Mouse (Mus musculus) heart, embryonic 14.5 days (tissue): ENCODE results near the gene Btbd2. TPM values are rescaled to one million over a fixed set of nuclear protein-coding genes. Genes with fewer than 3 reads are reported as not detected.

ENCODE experiments used
- ATAC-seq: fragments of 200-750 bp; cut with Nextera tagmentation; 2 replicates; pipeline ENCODE4 v1.8.0; 2017; ENCODE audit warnings: low read depth, moderate TSS enrichment; ENCODE audit not compliant: insufficient number of reproducible peaks, insufficient read depth, low FRiP score
- H3K27ac ChIP-seq, 2 experiments: fragments of 200-500 bp in 1 of 2; fragments of 300-500 bp in 1 of 2; sonication (generic) in 1 of 2; replicated peaks in 1 of 2; 2 replicates each; pipeline ENCODE4 v1.5.1; 2012 to 2014; ENCODE audit warnings: low read depth in 2 of 2, low read length in 2 of 2, control low read depth in 1 of 2, mild to moderate bottlenecking in 1 of 2, mixed read lengths in 1 of 2; ENCODE audit not compliant: control insufficient read depth in 1 of 2, insufficient read depth in 1 of 2
- H3K27me3 ChIP-seq: fragments of 300-500 bp; sonication (generic); 2 replicates; pipeline ENCODE4 v1.6.1; 2014; ENCODE audit warnings: mild to moderate bottlenecking, low read length, control low read depth; ENCODE audit not compliant: control insufficient read depth, insufficient read depth
- H3K36me3 ChIP-seq: fragments of 300-500 bp; sonication (generic); 2 replicates; pipeline ENCODE4 v1.6.1; 2014; ENCODE audit warnings: mild to moderate bottlenecking, control low read depth, low read length, mixed read lengths; ENCODE audit not compliant: control insufficient read depth, insufficient read depth
- H3K4me1 ChIP-seq, 2 experiments: fragments of 200-500 bp in 1 of 2; fragments of 300-500 bp in 1 of 2; sonication (generic) in 1 of 2; 2 replicates each; pipeline ENCODE4 v1.6.1; 2012 to 2014; ENCODE audit warnings: low read length in 2 of 2, control low read depth in 1 of 2, mixed read lengths in 1 of 2; ENCODE audit not compliant: control insufficient read depth in 2 of 2, insufficient read depth in 2 of 2
- H3K4me2 ChIP-seq: fragments of 300-500 bp; sonication (generic); 2 replicates; pipeline ENCODE4 v1.6.1; 2014; ENCODE audit warnings: mild to moderate bottlenecking, low read length
- H3K4me3 ChIP-seq, 2 experiments: fragments of 200-500 bp in 1 of 2; fragments of 300-500 bp in 1 of 2; sonication (generic) in 1 of 2; 2 replicates each; pipeline ENCODE4 v1.5.1; 2012 to 2014; ENCODE audit warnings: low read length in 2 of 2, mild to moderate bottlenecking in 2 of 2, control low read depth in 1 of 2, low read depth in 1 of 2, moderate library complexity in 1 of 2; ENCODE audit not compliant: control insufficient read depth in 1 of 2, insufficient read depth in 1 of 2
- H3K9ac ChIP-seq: fragments of 300-500 bp; sonication (generic); 2 replicates; pipeline ENCODE4 v1.6.1; 2014; ENCODE audit warnings: mild to moderate bottlenecking, low read length
- H3K9me3 ChIP-seq: fragments of 300-500 bp; sonication (generic); 2 replicates; pipeline ENCODE4 v1.6.1; 2016; ENCODE audit warnings: low read length, control low read depth; ENCODE audit not compliant: control insufficient read depth
- WGBS: fragments of 180-500 bp; shearing (Covaris S2); extraction: QIAGEN DNeasy Blood & Tissue Kit; methylation state at CpG from one replicate; pipeline ENCODE4 v1.1.7; 2014; 5-methylcytosine and 5-hydroxymethylcytosine counted together
- polyA plus RNA-seq: library from polyadenylated mRNA; unstranded; fragments of >200 nt; fragmentation: Nextera tagmentation; extraction: Ambion mirVana; gene quantifications from 2 replicates; pipeline ENCODE4 v1.2.1, GENCODE M21; 2014

Gene Btbd2
- polyA plus RNA-seq, 1 experiment from 2014 or later = 53.8 TPM

DNA sequence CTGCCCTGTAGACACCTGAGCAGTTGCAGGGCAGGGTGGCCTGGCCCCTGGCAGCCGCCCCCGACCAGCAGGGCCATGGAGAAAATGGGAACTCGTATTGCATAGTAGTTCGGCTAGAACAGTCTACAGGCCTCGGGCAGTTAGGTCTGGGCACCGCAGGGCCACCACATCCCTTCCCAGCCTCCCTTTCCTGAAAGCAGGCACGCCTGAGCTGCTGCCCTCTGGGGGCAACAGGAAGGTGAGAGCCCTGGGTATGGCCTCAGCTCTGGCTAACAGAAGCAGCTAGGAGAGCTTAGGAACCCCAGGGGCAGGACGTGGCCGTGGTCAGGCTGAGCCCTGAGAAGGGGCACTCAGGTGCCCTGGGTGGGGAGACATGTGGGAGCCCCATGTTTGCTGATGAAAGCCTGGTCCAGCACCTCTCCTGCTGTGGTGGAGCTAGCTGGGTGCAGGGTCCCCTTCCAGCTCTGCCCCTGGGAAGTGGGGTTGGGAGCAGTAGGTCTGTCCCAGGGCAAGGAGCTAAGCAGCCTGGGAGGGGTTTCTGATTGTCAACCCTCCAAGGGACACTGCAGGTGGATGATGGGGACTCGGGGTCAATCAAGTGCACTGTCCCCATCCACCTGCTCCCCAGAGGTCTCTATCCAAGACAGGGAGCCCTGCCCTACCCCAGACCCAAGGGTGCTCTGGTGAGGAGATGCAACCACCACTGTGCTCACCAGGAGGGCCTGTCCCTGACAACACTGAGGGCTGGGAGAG, 9.3 kb upstream of the Btbd2 start:
- 72% methylated on average over 10 of the region's 10 CpGs for WGBS
- peak overlapping the region in 1 of 2 experiments; percentile 91; a peak in 2 of 4 replicates for H3K27ac ChIP-seq
- H3K9me3 ChIP-seq = no peaks in the 10 kb centered on the region
- peaks cover 22 to 45% of the 10 kb centered on the region in 2 experiments for H3K4me1 ChIP-seq
- no peak for ATAC-seq
- peaks cover 58% of the 10 kb centered on the region for H3K36me3 ChIP-seq
- H3K4me2 ChIP-seq = no peak overlapping the region
- no peaks in the 10 kb centered on the region for H3K27me3 ChIP-seq
- H3K9ac ChIP-seq = 0 out of 2 replicates have a peak overlapping the region, but pooled peaks have one; percentile 70
- H3K4me3 ChIP-seq = no peak overlapping the region

DNA sequence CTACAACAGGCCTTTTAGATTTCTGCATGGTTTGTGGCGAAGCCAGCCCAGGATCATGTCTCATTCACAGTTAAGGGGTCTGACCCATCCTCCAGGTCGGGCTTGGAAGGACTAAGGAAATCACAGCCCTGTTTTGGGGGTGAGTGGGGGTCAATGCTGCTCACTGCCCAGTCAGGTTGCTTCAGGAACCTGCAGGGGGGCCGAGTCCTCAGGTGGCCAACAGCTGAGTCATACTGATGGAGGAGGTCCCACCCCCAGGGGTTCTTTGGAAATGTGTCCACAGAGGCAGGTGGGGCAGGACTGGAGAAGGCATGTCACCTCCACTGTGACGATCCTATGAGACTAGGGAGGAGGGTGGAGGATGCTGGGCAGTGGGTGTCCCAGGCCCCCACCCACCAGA, 8.6 kb upstream of the Btbd2 start:
- no peaks in the 10 kb centered on the region for H3K27me3 ChIP-seq
- H3K27ac ChIP-seq = peak overlapping the region in 1 of 2 experiments; percentile 91; a peak in 2 of 4 replicates
- peaks cover 51% of the 10 kb centered on the region for H3K36me3 ChIP-seq
- 52% methylated on average over 4 of the region's 4 CpGs for WGBS
- peak overlapping the region; percentile 70; the same call in 1 of the 2 replicates for H3K9ac ChIP-seq
- no peaks in the 10 kb centered on the region for H3K9me3 ChIP-seq
- no peak overlapping the region for H3K4me3 ChIP-seq
- peak overlapping the region; percentile 60 for H3K4me2 ChIP-seq
- ATAC-seq = no peak
- H3K4me1 ChIP-seq = peaks cover 22 to 43% of the 10 kb centered on the region in 2 experiments

GRCm38 (mm10) chr10:80665016-80665380, 8.1 kb upstream of the Btbd2 start:
- Histone ChIP-seq H3K4me1 (peaks cover 22 to 39% of the 10 kb centered on the region in 2 experiments), H3K27me3 (no peaks in the 10 kb centered on the region), H3K4me3 (peak overlapping the region in 1 of 2 experiments; percentile 9; a peak in 1 of 4 replicates), H3K27ac (peak overlapping the region; percentile 85 to 91), H3K9me3 (no peaks in the 10 kb centered on the region), H3K4me2 (peak overlapping the region; percentile 60), H3K36me3 (peaks cover 46% of the 10 kb centered on the region), H3K9ac (peak overlapping the region; percentile 70)
- ATAC-seq = peak; percentile 58
- 6% methylated on average over 10 of the region's 10 CpGs for WGBS

DNA sequence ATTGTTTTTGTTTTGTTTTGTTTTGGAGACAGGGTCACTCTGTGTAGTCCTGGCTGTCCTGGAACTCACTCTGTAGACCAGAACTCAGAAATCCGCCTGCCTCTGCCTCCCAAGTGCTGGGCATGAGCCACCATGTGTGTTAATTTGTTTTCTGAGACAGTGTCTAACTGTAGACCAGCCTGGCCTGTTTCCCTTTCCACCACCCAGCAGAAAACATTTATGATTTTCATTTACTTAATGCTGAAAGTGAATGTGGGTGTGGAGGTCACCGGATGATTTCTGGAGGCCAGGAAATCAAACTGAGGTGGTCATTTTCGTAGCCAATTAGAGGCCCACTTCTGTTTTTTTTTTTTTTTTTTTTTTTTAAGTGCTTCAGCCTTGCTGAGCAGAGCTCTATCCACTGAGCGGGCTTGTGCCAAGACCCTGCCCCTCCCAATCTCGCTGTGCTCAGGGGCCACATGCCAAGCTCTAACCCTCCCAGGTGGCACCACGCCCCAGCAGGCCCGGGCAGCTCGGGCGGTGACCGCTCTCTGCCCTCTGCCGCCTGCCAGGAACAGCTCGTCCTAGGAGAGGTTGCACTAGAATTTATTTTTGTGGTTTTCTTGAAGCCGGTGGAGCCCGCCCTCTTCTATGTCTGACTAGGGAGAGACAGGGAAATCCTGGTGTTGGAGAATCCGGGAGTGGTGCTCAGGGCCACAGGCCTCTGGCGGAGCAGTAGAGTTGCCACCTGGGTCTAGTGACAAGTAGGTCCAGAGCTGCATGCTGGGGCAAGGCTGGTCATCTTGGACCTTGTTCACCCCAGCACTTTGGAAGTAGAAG, 7.5 kb upstream of the Btbd2 start:
- WGBS = 16% methylated on average over 16 of the region's 16 CpGs
- peaks cover 22 to 38% of the 10 kb centered on the region in 2 experiments for H3K4me1 ChIP-seq
- H3K27ac ChIP-seq = peak overlapping the region; percentile 85 to 91
- no peaks in the 10 kb centered on the region for H3K9me3 ChIP-seq
- peaks cover 41% of the 10 kb centered on the region for H3K36me3 ChIP-seq
- H3K4me2 ChIP-seq = peak overlapping the region; percentile 60
- peak; percentile 55 for ATAC-seq
- no peaks in the 10 kb centered on the region for H3K27me3 ChIP-seq
- peak overlapping the region in 1 of 2 experiments; percentile 9; a peak in 1 of 4 replicates for H3K4me3 ChIP-seq
- H3K9ac ChIP-seq = peak overlapping the region; percentile 70

DNA sequence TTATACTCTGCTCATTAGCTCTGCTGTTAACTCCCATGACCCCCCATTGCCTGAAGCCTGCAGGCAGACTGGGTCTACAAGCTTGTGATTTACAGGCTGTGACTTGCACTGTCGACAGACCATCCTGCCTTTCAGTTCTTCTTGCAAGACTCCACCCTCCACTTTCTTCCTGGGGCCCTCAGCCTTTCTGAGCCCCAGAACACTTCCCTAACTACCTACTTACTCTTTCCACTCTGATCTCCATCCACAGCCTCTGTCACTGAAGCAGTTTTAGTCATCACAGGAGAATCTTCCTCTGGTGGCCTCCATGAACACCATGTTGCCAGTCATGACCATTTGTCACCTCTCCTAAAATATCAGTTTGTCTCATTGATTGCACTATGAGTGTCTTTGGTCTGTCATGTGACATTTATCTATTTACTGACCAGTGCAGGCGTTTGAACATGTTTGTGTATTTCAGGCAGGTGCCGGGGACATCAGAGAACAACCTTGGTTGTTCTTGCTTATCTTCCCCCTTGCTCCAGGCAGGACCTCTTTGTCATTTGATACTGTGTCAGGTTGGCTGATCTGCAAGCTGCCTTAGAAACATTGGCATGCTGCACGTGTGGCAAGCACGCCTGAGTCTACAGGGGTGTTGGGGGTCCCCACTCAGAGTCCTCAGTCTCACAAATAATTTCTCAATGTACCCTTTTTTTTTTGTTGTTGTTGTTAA, 6.8 kb upstream of the Btbd2 start:
- H3K9me3 ChIP-seq = no peaks in the 10 kb centered on the region
- H3K4me1 ChIP-seq = peaks cover 22 to 40% of the 10 kb centered on the region in 2 experiments
- ATAC-seq = no peak
- WGBS = 19% methylated on average over 5 of the region's 5 CpGs
- H3K27me3 ChIP-seq = no peaks in the 10 kb centered on the region
- no peak overlapping the region; the same call in 1 of the 2 replicates for H3K4me2 ChIP-seq
- H3K4me3 ChIP-seq = no peak overlapping the region
- peak overlapping the region; percentile 25 to 91 for H3K27ac ChIP-seq
- no peak overlapping the region; the same call in 1 of the 2 replicates for H3K9ac ChIP-seq
- peaks cover 33% of the 10 kb centered on the region for H3K36me3 ChIP-seq

GRCm38 (mm10) chr10:80661149-80661548, 4.3 kb upstream of the Btbd2 start:
- H3K4me1 ChIP-seq = peaks cover 26 to 40% of the 10 kb centered on the region in 2 experiments
- H3K36me3 ChIP-seq = peaks cover 8% of the 10 kb centered on the region
- no peak overlapping the region for H3K4me2 ChIP-seq
- H3K27me3 ChIP-seq = no peaks in the 10 kb centered on the region
- H3K27ac ChIP-seq = no peak overlapping the region
- H3K9me3 ChIP-seq = no peaks in the 10 kb centered on the region
- H3K9ac ChIP-seq = no peak overlapping the region
- no peak overlapping the region for H3K4me3 ChIP-seq
- ATAC-seq = no peak
- 31% methylated on average over 5 of the region's 5 CpGs for WGBS

DNA sequence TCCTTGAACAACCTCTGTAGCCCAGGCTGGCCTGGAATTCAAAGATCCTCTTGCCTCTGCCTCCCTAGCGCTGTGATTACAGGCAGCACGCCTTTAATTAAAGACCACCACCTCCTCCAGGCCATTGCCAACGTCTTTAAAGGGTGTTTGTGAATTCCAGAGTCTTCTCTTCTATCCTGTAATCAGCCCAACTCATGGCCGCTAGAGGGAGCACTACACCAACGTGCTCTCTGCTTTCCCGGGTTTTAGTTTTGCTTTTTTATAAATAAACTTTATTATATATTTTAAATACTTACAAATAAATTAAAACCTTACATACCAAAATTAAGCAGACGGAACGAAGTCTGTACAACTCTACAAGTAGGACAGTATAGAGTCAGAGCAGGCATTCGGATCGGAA, 2.3 kb upstream of the Btbd2 start:
- Histone ChIP-seq H3K36me3 (no peaks in the 10 kb centered on the region), H3K27me3 (no peaks in the 10 kb centered on the region), H3K9me3 (no peaks in the 10 kb centered on the region), H3K4me3 (peak overlapping the region in 1 of 2 experiments; percentile 17; a peak in 2 of 4 replicates), H3K9ac (peak overlapping the region; percentile 51), H3K4me2 (peak overlapping the region; percentile 47), H3K27ac (no peak overlapping the region), H3K4me1 (peaks cover 22 to 36% of the 10 kb centered on the region in 2 experiments)
- no peak for ATAC-seq
- WGBS = 11% methylated on average over 10 of the region's 10 CpGs
